Mouse (Mus musculus) limb, embryonic 15.5 days (tissue): Measurements from ENCODE around the gene Rap1gds1. TPM values are rescaled to one million over a fixed set of nuclear protein-coding genes. Genes with fewer than 3 reads are reported as not detected.

ENCODE experiments used
- ATAC-seq: fragments of 200-750 bp; cut with Nextera tagmentation; 2 replicates; pipeline ENCODE4 v1.8.0; 2017; ENCODE audit warnings: low read depth, moderate TSS enrichment; ENCODE audit not compliant: insufficient number of reproducible peaks, low FRiP score, low TSS enrichment
- H3K27ac ChIP-seq: fragments of 300-500 bp; sonication (generic); 2 replicates; pipeline ENCODE4 v1.5.1; 2015; ENCODE audit warnings: moderate library complexity, mild to moderate bottlenecking, inconsistent platforms
- H3K27me3 ChIP-seq: fragments of 300-500 bp; sonication (generic); 2 replicates; pipeline ENCODE4 v1.6.1; 2015; ENCODE audit warnings: inconsistent platforms
- H3K36me3 ChIP-seq: fragments of 300-500 bp; sonication (generic); 2 replicates; pipeline ENCODE4 v1.6.1; 2015; ENCODE audit warnings: inconsistent platforms
- H3K4me1 ChIP-seq: fragments of 300-500 bp; sonication (generic); 2 replicates; pipeline ENCODE4 v1.6.1; 2015; ENCODE audit warnings: inconsistent platforms
- H3K4me2 ChIP-seq: fragments of 300-500 bp; sonication (generic); 2 replicates; pipeline ENCODE4 v1.6.1; 2015; ENCODE audit warnings: mild to moderate bottlenecking, inconsistent platforms
- H3K4me3 ChIP-seq: fragments of 300-500 bp; sonication (generic); 2 replicates; pipeline ENCODE4 v1.5.1; 2015; ENCODE audit warnings: mild to moderate bottlenecking, inconsistent platforms
- H3K9ac ChIP-seq: fragments of 300-500 bp; sonication (generic); 2 replicates; pipeline ENCODE4 v1.6.1; 2015; ENCODE audit warnings: inconsistent platforms
- H3K9me3 ChIP-seq: fragments of 300-500 bp; sonication (generic); 2 replicates; pipeline ENCODE4 v1.6.1; 2016; ENCODE audit warnings: inconsistent platforms
- WGBS: fragments of 180-500 bp; shearing (Covaris S2); methylation state at CpG from one replicate; pipeline ENCODE4 v1.1.7; 2015; 5-methylcytosine and 5-hydroxymethylcytosine counted together
- polyA plus RNA-seq: library from polyadenylated mRNA; unstranded; fragments of >200 nt; fragmentation: Nextera tagmentation; extraction: Ambion mirVana; gene quantifications from 2 replicates; pipeline ENCODE4 v1.2.1, GENCODE M21; 2015

Gene Rap1gds1
- polyA plus RNA-seq, 1 experiment from 2014 or later = 53.3 TPM

DNA sequence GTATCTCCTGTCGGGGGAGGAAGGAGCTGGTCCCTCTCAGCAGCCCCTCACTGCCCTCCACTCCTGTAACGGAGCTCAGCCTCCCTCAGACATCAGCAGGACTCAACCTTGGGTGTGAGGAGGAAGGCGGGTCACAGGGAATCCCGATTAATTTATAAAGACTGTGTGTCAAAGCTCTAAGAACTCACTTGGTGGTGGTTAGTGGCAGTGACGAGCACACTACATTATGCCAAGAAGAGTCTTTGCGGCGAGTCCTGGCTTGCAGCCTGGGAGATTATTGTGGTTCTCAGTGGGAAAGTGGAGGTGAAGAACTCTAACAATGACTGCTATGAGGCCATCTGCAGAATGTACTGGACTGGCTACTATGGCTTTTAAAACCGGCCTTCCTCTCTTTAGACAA, 148.8 kb downstream of the Rap1gds1 start:
- H3K4me3 ChIP-seq = no peak overlapping the region
- 84% methylated on average over 8 of the region's 8 CpGs for WGBS
- no peaks in the 10 kb centered on the region for H3K4me1 ChIP-seq
- no peaks in the 10 kb centered on the region for H3K27me3 ChIP-seq
- H3K36me3 ChIP-seq = peaks cover 25% of the 10 kb centered on the region; the same call in 1 of the 2 replicates
- no peak overlapping the region for H3K4me2 ChIP-seq
- no peak overlapping the region for H3K9ac ChIP-seq
- no peaks in the 10 kb centered on the region for H3K9me3 ChIP-seq
- no peak overlapping the region for H3K27ac ChIP-seq
- no peak for ATAC-seq

GRCm38 (mm10) chr3:138918241-138918640, 156.8 kb downstream of the Rap1gds1 start:
- Histone ChIP-seq H3K36me3 (no peaks in the 10 kb centered on the region), H3K4me2 (no peak overlapping the region), H3K4me3 (no peak overlapping the region), H3K4me1 (peaks cover 5% of the 10 kb centered on the region), H3K27ac (no peak overlapping the region), H3K9me3 (no peaks in the 10 kb centered on the region), H3K9ac (no peak overlapping the region), H3K27me3 (no peaks in the 10 kb centered on the region)
- no peak for ATAC-seq
- WGBS = 97% methylated on average over 4 of the region's 4 CpGs

- 66% methylated on average over 4 of the region's 4 CpGs for WGBS
- no peaks in the 10 kb centered on the region for H3K36me3 ChIP-seq
- no peak for ATAC-seq
- no peak overlapping the region for H3K4me3 ChIP-seq
- H3K4me2 ChIP-seq = no peak overlapping the region
- H3K9ac ChIP-seq = no peak overlapping the region
- H3K9me3 ChIP-seq = no peaks in the 10 kb centered on the region
- H3K4me1 ChIP-seq = peaks cover 5% of the 10 kb centered on the region
- H3K27ac ChIP-seq = no peak overlapping the region
- no peaks in the 10 kb centered on the region for H3K27me3 ChIP-seq
Measured at GRCm38 (mm10) chr3:138917016-138917415, 158.0 kb downstream of the Rap1gds1 start.

DNA sequence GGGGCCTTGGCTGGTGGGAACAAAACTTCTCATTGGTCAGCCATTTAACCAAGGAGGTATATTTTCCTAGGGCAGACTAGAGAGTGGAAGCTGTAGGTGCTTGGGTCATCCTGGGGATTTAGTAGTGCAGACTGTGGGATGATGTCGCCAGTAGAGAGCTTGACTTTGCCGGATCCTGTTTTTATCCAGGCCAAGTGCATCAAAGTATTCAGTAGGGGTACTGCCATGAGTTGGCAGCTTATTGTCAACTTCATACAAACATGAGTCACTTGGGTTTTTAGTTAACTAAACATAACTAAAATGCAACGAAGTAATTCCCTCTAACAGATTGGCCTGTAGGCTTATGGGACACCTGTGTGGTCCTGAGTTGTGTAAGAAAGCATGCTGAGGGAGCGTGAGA, 158.4 kb downstream of the Rap1gds1 start:
- H3K36me3 ChIP-seq = no peaks in the 10 kb centered on the region
- no peaks in the 10 kb centered on the region for H3K27me3 ChIP-seq
- 83% methylated on average over 4 of the region's 4 CpGs for WGBS
- H3K9me3 ChIP-seq = no peaks in the 10 kb centered on the region
- no peak overlapping the region for H3K4me3 ChIP-seq
- no peak overlapping the region for H3K4me2 ChIP-seq
- peaks cover 5% of the 10 kb centered on the region for H3K4me1 ChIP-seq
- H3K9ac ChIP-seq = no peak overlapping the region
- no peak overlapping the region for H3K27ac ChIP-seq
- no peak for ATAC-seq

DNA sequence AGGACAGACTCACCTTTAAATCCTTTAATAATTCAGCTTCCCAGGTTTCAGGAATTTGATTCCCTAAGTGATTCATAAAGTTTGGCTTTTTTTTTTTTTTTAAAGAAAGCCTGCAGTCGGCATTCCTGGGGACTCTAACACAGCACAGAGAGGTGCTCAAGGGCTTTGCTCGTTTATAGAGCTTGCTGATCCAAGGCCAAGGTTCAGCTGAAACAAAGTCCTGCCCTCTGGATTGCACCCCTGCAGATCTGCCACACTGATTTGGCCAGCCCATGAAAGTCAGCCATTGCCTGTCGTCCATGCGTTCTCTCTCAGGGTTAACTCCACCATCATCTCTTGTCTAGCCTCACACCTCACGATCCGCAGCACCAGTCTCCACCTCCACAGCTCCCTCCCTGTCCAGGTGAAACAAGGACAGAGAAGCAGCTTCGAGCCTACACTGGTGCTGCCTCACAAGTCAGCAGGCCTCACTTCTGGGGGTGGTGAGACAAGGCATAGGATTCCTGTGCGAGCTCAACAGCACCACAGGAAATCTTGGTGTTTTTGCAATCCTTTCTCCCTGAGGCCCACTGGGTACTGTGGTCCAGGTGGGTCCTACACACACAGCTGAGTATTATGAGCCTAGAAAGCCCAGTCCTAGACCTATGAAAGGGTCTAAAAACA, 160.2 kb downstream of the Rap1gds1 start:
- H3K4me3 ChIP-seq = no peak overlapping the region
- H3K9ac ChIP-seq = no peak overlapping the region
- H3K4me1 ChIP-seq = peaks cover 5% of the 10 kb centered on the region
- no peaks in the 10 kb centered on the region for H3K27me3 ChIP-seq
- no peak overlapping the region for H3K27ac ChIP-seq
- H3K4me2 ChIP-seq = no peak overlapping the region
- no peak for ATAC-seq
- WGBS = 40% methylated on average over 8 of the region's 8 CpGs
- no peaks in the 10 kb centered on the region for H3K36me3 ChIP-seq
- H3K9me3 ChIP-seq = no peaks in the 10 kb centered on the region

- no peak overlapping the region for H3K4me2 ChIP-seq
- no peaks in the 10 kb centered on the region for H3K9me3 ChIP-seq
- H3K9ac ChIP-seq = no peak overlapping the region
- ATAC-seq = no peak
- H3K27ac ChIP-seq = no peak overlapping the region
- H3K4me1 ChIP-seq = peaks cover 5% of the 10 kb centered on the region
- H3K4me3 ChIP-seq = no peak overlapping the region
- WGBS = 89% methylated on average over 8 of the region's 8 CpGs
- H3K27me3 ChIP-seq = no peaks in the 10 kb centered on the region
- no peaks in the 10 kb centered on the region for H3K36me3 ChIP-seq
Measured at GRCm38 (mm10) chr3:138912504-138912903, 162.5 kb downstream of the Rap1gds1 start.

DNA sequence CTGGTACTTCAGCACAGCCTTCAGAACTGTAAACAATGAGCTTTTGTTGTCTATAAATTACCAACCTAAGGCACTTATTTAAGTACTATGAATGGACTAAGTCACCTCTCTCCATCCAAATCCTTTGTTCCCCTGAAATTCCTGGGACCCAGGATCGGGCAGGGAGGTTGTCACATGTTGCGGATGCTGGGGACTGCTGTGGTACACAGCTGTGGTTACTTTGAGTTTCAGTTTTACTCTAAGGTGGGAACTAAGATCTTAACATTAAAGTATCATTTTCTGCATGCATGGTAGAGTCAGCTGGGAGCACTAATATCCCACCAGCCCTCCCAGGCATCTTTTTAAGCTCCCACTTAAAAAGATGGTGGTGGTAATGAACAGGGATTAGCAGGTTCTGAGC, 165.7 kb downstream of the Rap1gds1 start:
- Histone ChIP-seq H3K9ac (no peak overlapping the region), H3K4me2 (no peak overlapping the region), H3K36me3 (no peaks in the 10 kb centered on the region), H3K4me1 (peaks cover 17% of the 10 kb centered on the region), H3K27me3 (no peaks in the 10 kb centered on the region), H3K27ac (no peak overlapping the region), H3K4me3 (no peak overlapping the region), H3K9me3 (no peaks in the 10 kb centered on the region)
- no peak for ATAC-seq
- 65% methylated on average over 2 of the region's 2 CpGs for WGBS

DNA sequence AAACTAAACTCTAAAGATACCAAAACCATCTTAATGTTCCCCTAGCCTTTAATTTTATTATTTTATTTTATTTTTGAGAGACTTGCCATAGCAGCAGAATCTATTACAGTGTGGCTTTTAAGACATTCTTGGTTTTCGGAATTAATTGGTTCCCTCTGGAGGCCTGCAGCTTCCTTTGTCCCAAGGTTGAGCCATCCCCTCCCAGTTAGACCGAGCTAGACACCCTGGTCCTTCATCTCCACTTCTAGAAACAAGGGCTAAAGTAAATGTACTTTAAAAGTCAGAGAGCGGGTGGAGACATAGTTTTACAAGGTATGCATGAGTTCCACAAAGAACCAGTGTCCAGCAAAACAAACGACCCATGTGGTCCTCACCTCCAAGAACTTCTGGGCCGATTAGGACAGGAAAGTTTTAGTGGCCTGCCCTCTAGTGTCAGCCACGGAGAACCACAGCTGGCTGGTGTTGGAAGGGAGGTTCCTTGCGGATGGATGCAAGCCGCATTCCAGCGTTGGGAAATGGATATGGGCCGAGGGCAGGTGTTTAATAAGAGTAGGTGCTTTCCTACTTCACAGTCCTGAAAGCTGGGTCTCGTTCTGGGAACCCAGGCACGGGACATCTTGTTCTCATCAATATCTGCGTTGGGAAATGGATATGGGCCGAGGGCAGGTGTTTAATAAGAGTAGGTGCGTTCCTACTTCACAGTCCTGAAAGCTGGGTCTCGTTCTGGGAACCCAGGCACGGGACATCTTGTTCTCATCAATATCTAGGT, 168.7 kb downstream of the Rap1gds1 start:
- Histone ChIP-seq H3K9ac (no peak overlapping the region), H3K27ac (peak overlapping the region; percentile 44), H3K9me3 (no peaks in the 10 kb centered on the region), H3K27me3 (no peaks in the 10 kb centered on the region), H3K36me3 (peaks cover 5% of the 10 kb centered on the region), H3K4me1 (peaks cover 17% of the 10 kb centered on the region), H3K4me2 (0 out of 2 replicates have a peak overlapping the region, but pooled peaks have one; percentile 8), H3K4me3 (no peak overlapping the region)
- ATAC-seq = 0 out of 2 replicates have a peak, but pooled peaks have one; percentile 53
- 14% methylated on average over 17 of the region's 17 CpGs for WGBS

GRCm38 (mm10) chr3:138905678-138906077, 169.3 kb downstream of the Rap1gds1 start:
- Histone ChIP-seq H3K4me2 (no peak overlapping the region), H3K27me3 (no peaks in the 10 kb centered on the region), H3K27ac (peak overlapping the region; percentile 44), H3K9ac (no peak overlapping the region), H3K4me1 (peaks cover 17% of the 10 kb centered on the region), H3K9me3 (no peaks in the 10 kb centered on the region), H3K36me3 (peaks cover 7% of the 10 kb centered on the region), H3K4me3 (no peak overlapping the region)
- WGBS = 43% methylated on average over 7 of the region's 7 CpGs
- ATAC-seq = no peak; the same call in 1 of the 2 replicates

GRCm38 (mm10) chr3:138900571-138901141, 174.3 kb downstream of the Rap1gds1 start:
- Histone ChIP-seq H3K9me3 (no peaks in the 10 kb centered on the region), H3K4me1 (peaks cover 6% of the 10 kb centered on the region), H3K27me3 (no peaks in the 10 kb centered on the region), H3K4me3 (no peak overlapping the region), H3K27ac (no peak overlapping the region), H3K9ac (no peak overlapping the region), H3K4me2 (no peak overlapping the region), H3K36me3 (peaks cover 27% of the 10 kb centered on the region)
- ATAC-seq = no peak
- WGBS = 67% methylated on average over 9 of the region's 9 CpGs

DNA sequence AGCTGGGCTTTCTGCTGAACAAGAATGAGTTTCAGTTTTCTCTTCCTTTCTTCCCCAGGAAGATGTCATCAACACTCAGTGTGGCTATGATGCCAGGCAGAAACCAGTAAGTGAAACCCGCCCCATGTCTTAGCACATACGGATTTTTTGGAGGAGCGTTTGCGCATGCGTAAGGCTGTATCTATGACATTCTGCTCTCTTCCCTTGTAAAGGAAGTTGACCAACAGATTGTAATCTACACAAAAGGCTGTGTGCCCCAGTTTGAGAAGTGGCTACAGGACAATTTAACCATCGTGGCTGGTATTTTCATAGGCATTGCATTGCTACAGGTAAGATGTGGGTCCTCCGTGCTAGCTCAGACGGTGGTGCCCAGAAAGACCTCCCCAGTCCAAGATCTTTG, 176.9 kb downstream of the Rap1gds1 start:
- H3K4me3 ChIP-seq = no peak overlapping the region
- no peak overlapping the region for H3K27ac ChIP-seq
- 97% methylated on average over 8 of the region's 8 CpGs for WGBS
- H3K4me2 ChIP-seq = no peak overlapping the region
- ATAC-seq = no peak
- H3K4me1 ChIP-seq = no peaks in the 10 kb centered on the region
- no peaks in the 10 kb centered on the region for H3K9me3 ChIP-seq
- no peak overlapping the region for H3K9ac ChIP-seq
- H3K36me3 ChIP-seq = peaks cover 27% of the 10 kb centered on the region
- no peaks in the 10 kb centered on the region for H3K27me3 ChIP-seq

DNA sequence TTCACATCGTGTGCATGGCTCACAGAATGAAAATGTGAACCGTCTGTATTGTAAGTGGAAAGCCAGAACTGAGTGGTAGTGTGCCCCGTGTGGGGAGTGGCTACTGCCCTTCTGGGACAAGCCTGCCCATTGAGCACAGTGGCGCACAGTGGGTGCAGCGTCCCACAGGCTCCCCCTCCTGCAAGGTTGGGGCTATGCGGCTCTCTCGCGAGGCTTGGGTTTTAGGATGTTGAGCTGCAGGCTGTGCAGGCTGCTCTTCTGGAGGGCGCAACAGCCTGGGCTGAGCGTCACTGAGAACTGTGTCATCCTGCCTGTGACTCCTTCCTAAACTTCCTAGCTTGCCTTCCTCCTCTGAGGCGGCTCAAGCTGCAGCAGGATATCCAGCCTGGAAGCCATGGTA, 177.5 kb downstream of the Rap1gds1 start:
- H3K9me3 ChIP-seq = no peaks in the 10 kb centered on the region
- peaks cover 23% of the 10 kb centered on the region for H3K36me3 ChIP-seq
- no peaks in the 10 kb centered on the region for H3K4me1 ChIP-seq
- H3K4me2 ChIP-seq = no peak overlapping the region
- H3K27ac ChIP-seq = no peak overlapping the region
- H3K27me3 ChIP-seq = no peaks in the 10 kb centered on the region
- no peak overlapping the region for H3K4me3 ChIP-seq
- ATAC-seq = no peak
- no peak overlapping the region for H3K9ac ChIP-seq
- 83% methylated on average over 11 of the region's 11 CpGs for WGBS
